21 mouse cellular contexts compared by ENCODE assay signal in genomic region chr7:66046921-66047918, GRCm38 (mm10). TPM values are rescaled to one million over a fixed set of nuclear protein-coding genes. Genes with fewer than 3 reads are reported as not detected.
A peak's percentile ranks its signal among the peaks of the same experiment; 100 is the strongest.
DNase-seq lines count a peak whose midpoint lies in the region; ATAC-seq lines count a peak whose summit lies in the region.
"Had no signal": no experiment of that assay in that cellular context is flagged by ENCODE, and none has a peak within 500 bp of the region (broad histone marks: within the 10 kb centered on the region; RNA-seq: fewer than 3 reads in every experiment).

No protein-coding gene starts in this region.

- H3K4me2 ChIP-seq in kidney, embryonic 14.5 days (replicated peaks; ENCODE audit: low read depth, low read length): no peak overlapping the region
- no peak overlapping the region for H3K4me2 ChIP-seq in kidney, embryonic 16.5 days (replicated peaks; ENCODE audit: low read depth, low read length)
- no peak overlapping the region for H3K4me2 ChIP-seq in lung, embryonic 16.5 days (ENCODE audit: low read depth, low read length)
- H3K4me2 ChIP-seq: stomach, embryonic 15.5 days had no signal

- peak overlapping the region; percentile 34; the same call in 1 of the 2 replicates for H3K9ac ChIP-seq in kidney, embryonic 14.5 days (ENCODE audit: low read depth, low read length)
- no peak overlapping the region for H3K9ac ChIP-seq in kidney, embryonic 16.5 days (replicated peaks; ENCODE audit: low read length)
- H3K9ac ChIP-seq in lung, embryonic 16.5 days (ENCODE audit: low read length): no peak overlapping the region
- H3K9ac ChIP-seq: stomach, embryonic 15.5 days had no signal

- 53% methylated on average over 17 of the region's 17 CpGs for WGBS in kidney, embryonic 14.5 days
- WGBS in kidney, embryonic 16.5 days: 56% methylated on average over 17 of the region's 17 CpGs
- WGBS in lung, embryonic 16.5 days: 57% methylated on average over 17 of the region's 17 CpGs

- H3K27me3 ChIP-seq in kidney, embryonic 14.5 days (ENCODE audit: control insufficient read depth, insufficient read depth, low read length): no peaks in the 10 kb centered on the region
- no peaks in the 10 kb centered on the region for H3K27me3 ChIP-seq in kidney, embryonic 16.5 days (ENCODE audit: insufficient read depth, low read length)
- H3K27me3 ChIP-seq in lung, embryonic 16.5 days (ENCODE audit: control insufficient read depth, insufficient read depth, low read depth, low read length): no peaks in the 10 kb centered on the region
- H3K27me3 ChIP-seq: stomach, embryonic 15.5 days had no signal

- H3K27ac ChIP-seq in kidney, embryonic 14.5 days (ENCODE audit: low read depth, low read length): no peak overlapping the region
- no peak overlapping the region for H3K27ac ChIP-seq in kidney, embryonic 16.5 days (ENCODE audit: low read length)
- H3K27ac ChIP-seq in brown adipose tissue, adult 24 weeks (replicated peaks; ENCODE audit: low read depth, low read length): 0 out of 2 replicates have a peak overlapping the region, but pooled peaks have one; percentile 10
- H3K27ac ChIP-seq in lung, embryonic 16.5 days (ENCODE audit: low read length): no peak overlapping the region
- H3K27ac ChIP-seq: heart, embryonic 10.5 days; stomach, embryonic 15.5 days had no signal

- H3K4me1 ChIP-seq in kidney, embryonic 14.5 days (ENCODE audit: control insufficient read depth, insufficient read depth, low read length): peaks cover 5% of the 10 kb centered on the region; the same call in 1 of the 2 replicates
- 0 out of 2 replicates have a peak, but pooled peaks cover 2% of the 10 kb centered on the region for H3K4me1 ChIP-seq in kidney, embryonic 16.5 days (ENCODE audit: insufficient read depth, low read length)
- peaks cover 11% of the 10 kb centered on the region for H3K4me1 ChIP-seq in brown adipose tissue, adult 24 weeks (ENCODE audit: control insufficient read depth, insufficient read depth, insufficient read length, low read length)
- no peaks in the 10 kb centered on the region for H3K4me1 ChIP-seq in lung, embryonic 16.5 days (replicated peaks; ENCODE audit: control insufficient read depth, insufficient read depth, low read length)
- H3K4me1 ChIP-seq: stomach, embryonic 15.5 days had no signal

- peak; percentile 52 for DNase-seq in embryo, embryonic 9.5 days (ENCODE audit: extremely low spot score)
- no peak for DNase-seq in spleen, adult 18-20 months
- DNase-seq in gastrocnemius, postnatal 10 days: no peak
- DNase-seq in ovary, postnatal 10 days (ENCODE audit: low spot score): no peak
- DNase-seq: heart, postnatal 36 days; left cerebral cortex, postnatal 4 days; right cerebral cortex, postnatal 25 days; thymus, postnatal 36 days had no signal

- no peaks in the 10 kb centered on the region for H3K9me3 ChIP-seq in kidney, embryonic 14.5 days (ENCODE audit: control insufficient read depth, low read length)
- no peaks in the 10 kb centered on the region for H3K9me3 ChIP-seq in kidney, embryonic 16.5 days (ENCODE audit: low read length)
- H3K9me3 ChIP-seq in lung, embryonic 16.5 days (ENCODE audit: control insufficient read depth, low read length): no peaks in the 10 kb centered on the region
- H3K9me3 ChIP-seq: heart, embryonic 10.5 days; stomach, embryonic 15.5 days had no signal

- no peak for ATAC-seq in kidney, embryonic 14.5 days (ENCODE audit: low FRiP score, low TSS enrichment)
- no peak for ATAC-seq in kidney, embryonic 16.5 days (ENCODE audit: low FRiP score, low TSS enrichment)
- 0 out of 2 replicates have a peak, but pooled peaks have one; percentile 15 for ATAC-seq in lung, embryonic 16.5 days (ENCODE audit: low read depth)
- ATAC-seq: CD4-positive, CD25-positive, alpha-beta regulatory T cell, adult 4 months; inflammation-experienced regulatory T-cells, adult 6 months had no signal

- no peaks in the 10 kb centered on the region for H3K36me3 ChIP-seq in kidney, embryonic 14.5 days (ENCODE audit: control insufficient read depth, insufficient read depth, low read length)
- no peaks in the 10 kb centered on the region for H3K36me3 ChIP-seq in kidney, embryonic 16.5 days (ENCODE audit: insufficient read depth, low read length)
- no peaks in the 10 kb centered on the region for H3K36me3 ChIP-seq in lung, embryonic 16.5 days (ENCODE audit: control insufficient read depth, insufficient read depth, low read length)
- H3K36me3 ChIP-seq: heart, embryonic 10.5 days; stomach, embryonic 15.5 days had no signal

- H3K4me3 ChIP-seq in kidney, embryonic 14.5 days (ENCODE audit: low read length): no peak overlapping the region
- no peak overlapping the region for H3K4me3 ChIP-seq in kidney, embryonic 16.5 days (ENCODE audit: low read length)
- no peak overlapping the region for H3K4me3 ChIP-seq in brown adipose tissue, adult 24 weeks (ENCODE audit: insufficient read depth, low read depth, low read length)
- no peak overlapping the region for H3K4me3 ChIP-seq in lung, embryonic 16.5 days (ENCODE audit: low read length)
- H3K4me3 ChIP-seq: heart, embryonic 10.5 days; stomach, embryonic 15.5 days had no signal

RNA-seq across cellular contexts. Expression of gene Gm45213, which starts 3.8 kb away (rescaled TPM):
- polyA plus RNA-seq in kidney, embryonic 14.5 days (2014; fragmentation: Nextera tagmentation; extraction: Ambion mirVana): not detected in 2 replicates
- polyA plus RNA-seq in kidney, embryonic 16.5 days (2015; fragmentation: Nextera tagmentation; extraction: Ambion mirVana): not detected in 2 replicates
- not detected in 2 replicates for polyA plus RNA-seq in brown adipose tissue, adult 24 weeks (2012; ENCODE audit: insufficient read depth, insufficient read length, missing spikeins)
- not detected in 2 replicates for polyA plus RNA-seq in lung, embryonic 16.5 days (2015; fragmentation: Nextera tagmentation; extraction: Ambion mirVana)
- not detected for total RNA-seq in gastrocnemius, postnatal 10 days (2021)
- total RNA-seq: heart, postnatal 36 days; layer of hippocampus, postnatal 25 days; left cerebral cortex, postnatal 4 days; megakaryocyte, adult 5-6 weeks had no signal
- polyA plus RNA-seq: CD4-positive, CD25-positive, alpha-beta regulatory T cell, adult 4 months; cerebellum, adult 2 months; cortical plate, adult 2 months; frontal cortex, adult 2 months; heart, embryonic 10.5 days; inflammation-experienced regulatory T-cells, adult 6 months; stomach, embryonic 15.5 days had no signal

RNA-seq across cellular contexts. Expression of gene Snrpa1, which starts 11.6 kb away (rescaled TPM):
- 201 and 241 TPM in 2 replicates for polyA plus RNA-seq in kidney, embryonic 14.5 days (2014; fragmentation: Nextera tagmentation; extraction: Ambion mirVana)
- polyA plus RNA-seq in kidney, embryonic 16.5 days (2015; fragmentation: Nextera tagmentation; extraction: Ambion mirVana): 159 and 167 TPM in 2 replicates
- polyA plus RNA-seq in brown adipose tissue, adult 24 weeks (2012; ENCODE audit: insufficient read depth, insufficient read length, missing spikeins): 18.8 and 20.6 TPM in 2 replicates
- polyA plus RNA-seq in lung, embryonic 16.5 days (2015; fragmentation: Nextera tagmentation; extraction: Ambion mirVana): 153 and 155 TPM in 2 replicates
- 10 to 100 TPM; 26.0 to 26.6 TPM for total RNA-seq in gastrocnemius, postnatal 10 days (2021)

RNA-seq across cellular contexts. Expression of gene Selenos, which starts 32.2 kb away (rescaled TPM):
- 96.6 and 108 TPM in 2 replicates for polyA plus RNA-seq in kidney, embryonic 14.5 days (2014; fragmentation: Nextera tagmentation; extraction: Ambion mirVana)
- 111 and 125 TPM in 2 replicates for polyA plus RNA-seq in kidney, embryonic 16.5 days (2015; fragmentation: Nextera tagmentation; extraction: Ambion mirVana)
- 45.9 and 48.0 TPM in 2 replicates for polyA plus RNA-seq in brown adipose tissue, adult 24 weeks (2012; ENCODE audit: insufficient read depth, insufficient read length, missing spikeins)
- polyA plus RNA-seq in lung, embryonic 16.5 days (2015; fragmentation: Nextera tagmentation; extraction: Ambion mirVana): 122 and 123 TPM in 2 replicates
- total RNA-seq in gastrocnemius, postnatal 10 days (2021): 10 to 100 TPM; 31.4 to 31.7 TPM
